Mouse (Mus musculus): ENCODE results near the gene Pitx2. TPM values are rescaled to one million over a fixed set of nuclear protein-coding genes. Genes with fewer than 3 reads are reported as not detected.

Pitx2 gene
- polyA plus RNA-seq, 1 experiment, result 0.26 TPM

- peaks cover 27% of the 10 kb centered on the region for H3K27me3 ChIP-seq (ENCODE audit: control insufficient read depth, insufficient read depth, low read length)
Observed at GRCm38 (mm10) chr3:129223964-129224805, 24.5 kb downstream of the Pitx2 start.

GRCm38 (mm10) chr3:129224806-129225576, 25.3 kb downstream of the Pitx2 start:
- Histone ChIP-seq H3K4me3 (ENCODE audit: control insufficient read depth, insufficient read depth, low read length) (no peak overlapping the region), H3K27ac (ENCODE audit: control insufficient read depth, insufficient read depth, low read length) (no peak overlapping the region), H3K4me1 (replicated peaks; ENCODE audit: control insufficient read depth, insufficient read depth, low read length) (no peaks in the 10 kb centered on the region), H3K27me3 (ENCODE audit: control insufficient read depth, insufficient read depth, low read length) (peaks cover 27% of the 10 kb centered on the region), H3K36me3 (ENCODE audit: control insufficient read depth, insufficient read depth, low read length) (no peaks in the 10 kb centered on the region)
- WGBS, result 8% methylated on average over 40 of the region's 40 CpGs
- no peak for DNase-seq
- TF ChIP-seq CTCF (IDR thresholded peaks at IDR 0.05; ENCODE audit: borderline replicate concordance, control insufficient read depth, extremely low read depth, insufficient read depth, low read length, poor library complexity) (no peak), POLR2A (IDR thresholded peaks at IDR 0.05; ENCODE audit: control insufficient read depth, extremely low read depth, insufficient read depth, low read length, poor library complexity) (no peak)

More at GRCm38 (mm10) chr3:129223964-129224805, 24.5 kb downstream of the Pitx2 start:
- H3K27ac ChIP-seq (ENCODE audit: control insufficient read depth, insufficient read depth, low read length), result no peak overlapping the region
- no peak for DNase-seq
- H3K36me3 ChIP-seq (ENCODE audit: control insufficient read depth, insufficient read depth, low read length), result no peaks in the 10 kb centered on the region
- no peaks in the 10 kb centered on the region for H3K4me1 ChIP-seq (replicated peaks; ENCODE audit: control insufficient read depth, insufficient read depth, low read length)
- TF ChIP-seq CTCF (IDR thresholded peaks at IDR 0.05; ENCODE audit: borderline replicate concordance, control insufficient read depth, extremely low read depth, insufficient read depth, low read length, poor library complexity), result no peak
- 5% methylated on average over 26 of the region's 26 CpGs for WGBS
- H3K4me3 ChIP-seq (ENCODE audit: control insufficient read depth, insufficient read depth, low read length), result no peak overlapping the region

GRCm38 (mm10) chr3:129225577-129226289, 26.1 kb downstream of the Pitx2 start:
- H3K27me3 ChIP-seq (ENCODE audit: control insufficient read depth, insufficient read depth, low read length), result peaks cover 27% of the 10 kb centered on the region
- H3K36me3 ChIP-seq (ENCODE audit: control insufficient read depth, insufficient read depth, low read length), result no peaks in the 10 kb centered on the region
- H3K27ac ChIP-seq (ENCODE audit: control insufficient read depth, insufficient read depth, low read length), result no peak overlapping the region
- H3K4me1 ChIP-seq (replicated peaks; ENCODE audit: control insufficient read depth, insufficient read depth, low read length), result no peaks in the 10 kb centered on the region
- 14% methylated on average over 13 of the region's 13 CpGs for WGBS
- no peak overlapping the region for H3K4me3 ChIP-seq (ENCODE audit: control insufficient read depth, insufficient read depth, low read length)
- TF ChIP-seq CTCF (IDR thresholded peaks at IDR 0.05; ENCODE audit: borderline replicate concordance, control insufficient read depth, extremely low read depth, insufficient read depth, low read length, poor library complexity) (no peak), POLR2A (IDR thresholded peaks at IDR 0.05; ENCODE audit: control insufficient read depth, extremely low read depth, insufficient read depth, low read length, poor library complexity) (no peak)
- DNase-seq, result no peak

GRCm38 (mm10) chr3:129226681-129227080, 27.0 kb downstream of the Pitx2 start:
- H3K27ac ChIP-seq (ENCODE audit: control insufficient read depth, insufficient read depth, low read length), result no peak overlapping the region
- WGBS, result 16% methylated on average over 6 of the region's 6 CpGs
- no peak for DNase-seq
- no peak for TF ChIP-seq CTCF (IDR thresholded peaks at IDR 0.05; ENCODE audit: borderline replicate concordance, control insufficient read depth, extremely low read depth, insufficient read depth, low read length, poor library complexity)
- TF ChIP-seq POLR2A (IDR thresholded peaks at IDR 0.05; ENCODE audit: control insufficient read depth, extremely low read depth, insufficient read depth, low read length, poor library complexity), result no peak
- H3K4me1 ChIP-seq (replicated peaks; ENCODE audit: control insufficient read depth, insufficient read depth, low read length), result no peaks in the 10 kb centered on the region
- H3K27me3 ChIP-seq (ENCODE audit: control insufficient read depth, insufficient read depth, low read length), result peaks cover 21% of the 10 kb centered on the region
- no peak overlapping the region for H3K4me3 ChIP-seq (ENCODE audit: control insufficient read depth, insufficient read depth, low read length)
- no peaks in the 10 kb centered on the region for H3K36me3 ChIP-seq (ENCODE audit: control insufficient read depth, insufficient read depth, low read length)

- TF ChIP-seq POLR2A (IDR thresholded peaks at IDR 0.05; ENCODE audit: control insufficient read depth, extremely low read depth, insufficient read depth, low read length, poor library complexity) (no peak), CTCF (IDR thresholded peaks at IDR 0.05; ENCODE audit: borderline replicate concordance, control insufficient read depth, extremely low read depth, insufficient read depth, low read length, poor library complexity) (no peak)
- Histone ChIP-seq H3K4me1 (replicated peaks; ENCODE audit: control insufficient read depth, insufficient read depth, low read length) (no peaks in the 10 kb centered on the region), H3K27ac (ENCODE audit: control insufficient read depth, insufficient read depth, low read length) (no peak overlapping the region), H3K27me3 (ENCODE audit: control insufficient read depth, insufficient read depth, low read length) (peaks cover 18% of the 10 kb centered on the region), H3K36me3 (ENCODE audit: control insufficient read depth, insufficient read depth, low read length) (no peaks in the 10 kb centered on the region), H3K4me3 (ENCODE audit: control insufficient read depth, insufficient read depth, low read length) (no peak overlapping the region)
- WGBS, result 28% methylated on average over 5 of the region's 5 CpGs
- DNase-seq, result no peak
Observed at GRCm38 (mm10) chr3:129227331-129227730, 27.7 kb downstream of the Pitx2 start.

- no peaks in the 10 kb centered on the region for H3K36me3 ChIP-seq (ENCODE audit: control insufficient read depth, insufficient read depth, low read length)
- H3K4me3 ChIP-seq (ENCODE audit: control insufficient read depth, insufficient read depth, low read length), result no peak overlapping the region
- no peak overlapping the region for H3K27ac ChIP-seq (ENCODE audit: control insufficient read depth, insufficient read depth, low read length)
- H3K27me3 ChIP-seq (ENCODE audit: control insufficient read depth, insufficient read depth, low read length), result no peaks in the 10 kb centered on the region
- H3K4me1 ChIP-seq (replicated peaks; ENCODE audit: control insufficient read depth, insufficient read depth, low read length), result no peaks in the 10 kb centered on the region
- DNase-seq, result no peak
- WGBS, result 87% methylated on average over 1 of the region's 1 CpGs
- TF ChIP-seq CTCF (IDR thresholded peaks at IDR 0.05; ENCODE audit: borderline replicate concordance, control insufficient read depth, extremely low read depth, insufficient read depth, low read length, poor library complexity) (no peak), POLR2A (IDR thresholded peaks at IDR 0.05; ENCODE audit: control insufficient read depth, extremely low read depth, insufficient read depth, low read length, poor library complexity) (no peak)
Observed at GRCm38 (mm10) chr3:129238010-129238409, 38.3 kb downstream of the Pitx2 start.
